21 mouse cellular contexts compared by ENCODE assay signal in genomic region chr12:78940081-78940480, GRCm38 (mm10). TPM values are rescaled to one million over a fixed set of nuclear protein-coding genes. Genes with fewer than 3 reads are reported as not detected.
"Had no signal": no experiment of that assay in that cellular context is flagged by ENCODE, and none has a peak within 500 bp of the region (broad histone marks: within the 10 kb centered on the region; RNA-seq: fewer than 3 reads in every experiment).

No protein-coding gene starts in this region.

- H3K27me3 ChIP-seq: limb, embryonic 13.5 days; neural tube, embryonic 12.5 days; stomach, embryonic 15.5 days had no signal

- ATAC-seq: lung, postnatal 0 days had no signal

- DNase-seq: kidney, adult 9 months; kidney, postnatal 36 days; layer of hippocampus, adult 9-11 months; layer of hippocampus, postnatal 36 days; lung, adult 2 months; lung, postnatal 36 days; midbrain, embryonic 14.5 days; retina, postnatal 1 day; right cerebral cortex, postnatal 4 days; spleen, adult 18-20 months; thymus, postnatal 4 days had no signal

- H3K27ac ChIP-seq: kidney, postnatal 0 days; limb, embryonic 13.5 days; liver, embryonic 15.5 days; midbrain, embryonic 10.5 days; neural tube, embryonic 12.5 days; stomach, embryonic 15.5 days had no signal

- H3K4me3 ChIP-seq: limb, embryonic 13.5 days; liver, embryonic 15.5 days; midbrain, embryonic 10.5 days; neural tube, embryonic 12.5 days; stomach, embryonic 15.5 days had no signal

- H3K36me3 ChIP-seq: limb, embryonic 13.5 days; liver, embryonic 15.5 days; midbrain, embryonic 10.5 days; neural tube, embryonic 12.5 days; stomach, embryonic 15.5 days had no signal

- H3K9ac ChIP-seq: limb, embryonic 13.5 days; liver, embryonic 15.5 days; neural tube, embryonic 12.5 days; stomach, embryonic 15.5 days had no signal

- H3K4me1 ChIP-seq: limb, embryonic 13.5 days; liver, embryonic 15.5 days; midbrain, embryonic 10.5 days; neural tube, embryonic 12.5 days; stomach, embryonic 15.5 days had no signal

- H3K4me2 ChIP-seq: limb, embryonic 13.5 days; liver, embryonic 11.5 days; liver, embryonic 15.5 days; neural tube, embryonic 12.5 days; stomach, embryonic 15.5 days had no signal

- H3K9me3 ChIP-seq: limb, embryonic 13.5 days; liver, embryonic 15.5 days; midbrain, embryonic 10.5 days; neural tube, embryonic 12.5 days; stomach, embryonic 15.5 days had no signal

RNA-seq across cellular contexts. Expression of gene Plek2, which starts 33.3 kb away (rescaled TPM):
- total RNA-seq: left cerebral cortex, postnatal 36 days; megakaryocyte progenitor cell, adult 5-6 weeks had no signal
